Comparison of ENCODE assay signal across 7 mouse cellular contexts in the genomic region with DNA sequence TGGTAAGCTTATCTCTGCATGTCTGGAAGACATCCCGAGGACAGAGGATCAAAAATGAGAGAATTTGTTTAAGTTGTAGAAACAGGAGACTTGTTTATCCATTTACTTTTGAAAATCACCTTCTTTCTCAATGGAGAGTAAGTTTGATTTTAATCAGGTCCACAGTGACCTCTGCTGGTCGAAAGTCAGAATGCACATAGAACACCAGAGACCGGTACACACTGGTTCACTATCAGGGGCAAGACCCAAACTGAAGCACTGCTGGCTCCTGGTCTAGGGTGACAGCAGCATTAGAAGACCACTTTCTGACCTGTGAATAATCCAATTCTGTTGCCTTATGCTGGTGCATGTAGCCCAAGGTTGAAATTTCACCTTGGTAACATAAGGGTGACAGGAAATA. TPM values are rescaled to one million over a fixed set of nuclear protein-coding genes. Genes with fewer than 3 reads are reported as not detected.
DNase-seq lines count a peak whose midpoint lies in the region; TF ChIP-seq lines count a peak whose summit lies in the region.

No protein-coding gene starts in this region.

- no peak for TF ChIP-seq POLR2A in MEL (IDR thresholded peaks at IDR 0.05; ENCODE audit: control insufficient read depth in 1 of 2, insufficient read depth in 1 of 2, low read depth in 1 of 2, low read length in 2 of 2, poor library complexity in 1 of 2)

- H3K9me3 ChIP-seq in MEL (replicated peaks; ENCODE audit: insufficient read depth, low read length): no peaks in the 10 kb centered on the region
- no peaks in the 10 kb centered on the region for H3K9me3 ChIP-seq in embryonic facial prominence, embryonic 10.5 days

- H3K9ac ChIP-seq in MEL (ENCODE audit: control insufficient read depth, low read depth, low read length, poor library complexity, severe bottlenecking): no peak overlapping the region

- no peaks in the 10 kb centered on the region for H3K79me2 ChIP-seq in MEL (ENCODE audit: control insufficient read depth, insufficient read depth, low read length, poor library complexity)

- H3K27ac ChIP-seq in MEL (ENCODE audit: control insufficient read depth, low read depth, low read length): no peak overlapping the region
- no peak overlapping the region for H3K27ac ChIP-seq in embryonic facial prominence, embryonic 10.5 days (replicated peaks)

- 8% methylated on average over 3 of the region's 3 CpGs for WGBS in embryonic facial prominence, embryonic 10.5 days

- H3K27me3 ChIP-seq in MEL (ENCODE audit: control insufficient read depth in 1 of 2, insufficient read depth in 2 of 2, low read length in 2 of 2): peaks cover 0 to 2% of the 10 kb centered on the region in 2 experiments; a peak in 3 of 4 replicates
- no peaks in the 10 kb centered on the region for H3K27me3 ChIP-seq in embryonic facial prominence, embryonic 10.5 days (replicated peaks; ENCODE audit: low read depth, poor library complexity, severe bottlenecking)

- TF ChIP-seq RAD21 in MEL (IDR thresholded peaks at IDR 0.05; ENCODE audit: low read depth, low read length): peak; percentile 86

- peaks cover 0 to 2% of the 10 kb centered on the region in 2 experiments; a peak in 1 of 4 replicates for H3K4me1 ChIP-seq in MEL (ENCODE audit: control insufficient read depth in 1 of 2, insufficient read depth in 2 of 2, low read length in 2 of 2)
- H3K4me1 ChIP-seq in embryonic facial prominence, embryonic 10.5 days: peaks cover 19% of the 10 kb centered on the region

- no peak overlapping the region for H3K4me3 ChIP-seq in MEL (ENCODE audit: control insufficient read depth in 1 of 2, insufficient read depth in 1 of 2, low read depth in 2 of 2, low read length in 2 of 2)
- H3K4me3 ChIP-seq in embryonic facial prominence, embryonic 10.5 days: no peak overlapping the region

- H3K36me3 ChIP-seq in MEL (ENCODE audit: control insufficient read depth in 1 of 2, insufficient read depth in 2 of 2, low read length in 2 of 2): no peaks in the 10 kb centered on the region
- H3K36me3 ChIP-seq in embryonic facial prominence, embryonic 10.5 days (replicated peaks): no peaks in the 10 kb centered on the region

- peak; percentile 58 to 84 (median 68) for TF ChIP-seq CTCF in MEL (IDR thresholded peaks at IDR 0.05 in 2 of 3, conservative IDR thresholded peaks at IDR 0.05 in 1 of 3; ENCODE audit: control insufficient read depth in 1 of 3, insufficient read depth in 1 of 3, low read depth in 2 of 3, low read length in 3 of 3, poor library complexity in 1 of 3, severe bottlenecking in 1 of 3)

- TF ChIP-seq EP300 in MEL (IDR thresholded peaks at IDR 0.05; ENCODE audit: low read depth in 1 of 2, low read length in 2 of 2): no peak

- DNase-seq in MEL (ENCODE audit: low read depth, low spot score): peak; percentile 75
- DNase-seq in adrenal gland, postnatal 4 days (ENCODE audit: low spot score in 2 of 2): peak; percentile 19 to 22
- DNase-seq in embryonic facial prominence, embryonic 10.5 days (ENCODE audit: low spot score): peak; percentile 77
- DNase-seq in heart, postnatal 4 days: peak; percentile 82
- DNase-seq in layer of hippocampus, adult 18-20 months (ENCODE audit: low spot score in 2 of 2): peak; percentile 42 to 87
- DNase-seq in lung, postnatal 14 days: peak; percentile 86
- peak; percentile 68 to 85 for DNase-seq in right cerebral cortex, postnatal 10 days (ENCODE audit: low spot score in 2 of 2)

TF ChIP-seq in MEL, 35 proteins besides CTCF, POLR2A, EP300 and RAD21:
- no peak for TF ChIP-seq UBTF (IDR thresholded peaks at IDR 0.05; ENCODE audit: borderline replicate concordance, insufficient read depth, low read depth, low read length)
- TF ChIP-seq CHD1 (IDR thresholded peaks at IDR 0.05; ENCODE audit: low read depth, low read length): no peak
- TF ChIP-seq NELFE (IDR thresholded peaks at IDR 0.05; ENCODE audit: low read depth, low read length): no peak
- no peak for TF ChIP-seq USF2 (IDR thresholded peaks at IDR 0.05; ENCODE audit: borderline replicate concordance in 1 of 2, insufficient read depth in 1 of 2, low read depth in 1 of 2, low read length in 2 of 2)
- TF ChIP-seq JUND (IDR thresholded peaks at IDR 0.05; ENCODE audit: low read depth, low read length): no peak
- TF ChIP-seq GATA1 (IDR thresholded peaks at IDR 0.05; ENCODE audit: low read depth, low read length): peak; percentile 45
- TF ChIP-seq ZC3H11A (IDR thresholded peaks at IDR 0.05; ENCODE audit: low read depth, low read length): peak; percentile 55
- TF ChIP-seq NRF1 (IDR thresholded peaks at IDR 0.05; ENCODE audit: insufficient read depth, low read depth, low read length, poor library complexity, severe bottlenecking): no peak
- TF ChIP-seq ZKSCAN1 (IDR thresholded peaks at IDR 0.05; ENCODE audit: low read depth, low read length): no peak
- no peak for TF ChIP-seq TCF12 (IDR thresholded peaks at IDR 0.05; ENCODE audit: low read depth, low read length)
- TF ChIP-seq SMC3 (IDR thresholded peaks at IDR 0.05; ENCODE audit: low read depth, low read length): peak; percentile 68
- no peak for TF ChIP-seq E2F4 (IDR thresholded peaks at IDR 0.05; ENCODE audit: borderline replicate concordance, low read depth, low read length)
- TF ChIP-seq MAZ (IDR thresholded peaks at IDR 0.05; ENCODE audit: low read depth, low read length): no peak
- no peak for TF ChIP-seq MAX (IDR thresholded peaks at IDR 0.05; ENCODE audit: low read length)
- no peak for TF ChIP-seq POLR2AphosphoS5 (IDR thresholded peaks at IDR 0.05; ENCODE audit: borderline replicate concordance, low read depth, low read length)
- no peak for TF ChIP-seq ETS1 (IDR thresholded peaks at IDR 0.05; ENCODE audit: low read depth, low read length)
- TF ChIP-seq USF1 (IDR thresholded peaks at IDR 0.05; ENCODE audit: low read depth, low read length): no peak
- no peak for TF ChIP-seq MEF2A (IDR thresholded peaks at IDR 0.05; ENCODE audit: extremely low read depth, insufficient replicate concordance, low read depth, low read length, poor library complexity, severe bottlenecking)
- no peak for TF ChIP-seq POLR2AphosphoS2 (IDR thresholded peaks at IDR 0.05; ENCODE audit: low read length)
- no peak for TF ChIP-seq RCOR1 (IDR thresholded peaks at IDR 0.05; ENCODE audit: low read depth, low read length)
- no peak for TF ChIP-seq GABPA (IDR thresholded peaks at IDR 0.05; ENCODE audit: low read depth, low read length)

RNA-seq across cellular contexts. Expression of gene Dut, which starts 32.4 kb away (rescaled TPM):
- total RNA-seq in MEL (2012; rRNA removed): 276 and 325 TPM in 2 replicates
- polyA plus RNA-seq in MEL (2012; ENCODE audit: insufficient read depth in 1 of 2, insufficient read length in 2 of 2, low read depth in 1 of 2, low replicate concordance in 2 of 2, missing spikeins in 1 of 2): 100 to 1,000 TPM; 146 to 331 TPM
- 10 to 100 TPM; 73.2 to 75.0 TPM for total RNA-seq in adrenal gland, postnatal 4 days (2021)
- 265 and 285 TPM in 2 replicates for polyA plus RNA-seq in embryonic facial prominence, embryonic 10.5 days (2016; fragmentation: Nextera tagmentation; extraction: Ambion mirVana)
- total RNA-seq in heart, postnatal 4 days (2021): 10 to 100 TPM; 77.9 to 83.7 TPM
- total RNA-seq in layer of hippocampus, adult 18-20 months (2021): 10 to 100 TPM; 24.8 to 31.3 TPM

Comparison
In these comparisons a context has a peak if more than half of its experiments do, and no peak if none do; other contexts are left out.
1. DNase-seq: peak in every context shown above with its lines; median percentile 86 in lung, postnatal 14 days; 82 in heart, postnatal 4 days; 77 in embryonic facial prominence, embryonic 10.5 days; 76 in right cerebral cortex, postnatal 10 days; 75 in MEL; 64 in layer of hippocampus, adult 18-20 months; 20 in adrenal gland, postnatal 4 days.